Mouse (Mus musculus) embryonic facial prominence, embryonic 13.5 days (tissue): ENCODE results near the gene Lmtk2. TPM values are rescaled to one million over a fixed set of nuclear protein-coding genes. Genes with fewer than 3 reads are reported as not detected.

Source experiments
- ATAC-seq: fragments of 200-750 bp; cut with Nextera tagmentation; 2 replicates; pipeline ENCODE4 v1.8.0; 2017; ENCODE audit warnings: low read depth; ENCODE audit not compliant: insufficient number of reproducible peaks, insufficient read depth, low FRiP score, low TSS enrichment
- H3K27ac ChIP-seq: fragments of 300-500 bp; sonication (generic); 2 replicates; pipeline ENCODE4 v1.5.1; 2015; ENCODE audit warnings: moderate library complexity, mild to moderate bottlenecking, inconsistent platforms
- H3K27me3 ChIP-seq: fragments of 300-500 bp; sonication (generic); 2 replicates; pipeline ENCODE4 v1.6.1; 2015; ENCODE audit warnings: mild to moderate bottlenecking, inconsistent platforms
- H3K36me3 ChIP-seq: fragments of 300-500 bp; sonication (generic); 2 replicates; pipeline ENCODE4 v1.6.1; 2015; ENCODE audit warnings: mild to moderate bottlenecking, inconsistent platforms
- H3K4me1 ChIP-seq: fragments of 300-500 bp; sonication (generic); 2 replicates; pipeline ENCODE4 v1.6.1; 2015; ENCODE audit warnings: inconsistent platforms
- H3K4me2 ChIP-seq: fragments of 300-500 bp; sonication (generic); 2 replicates; pipeline ENCODE4 v1.6.1; 2015; ENCODE audit warnings: moderate library complexity, mild to moderate bottlenecking, inconsistent platforms
- H3K4me3 ChIP-seq: fragments of 300-500 bp; sonication (generic); 2 replicates; pipeline ENCODE4 v1.5.1; 2015; ENCODE audit warnings: mild to moderate bottlenecking, inconsistent platforms
- H3K9ac ChIP-seq: fragments of 300-500 bp; sonication (generic); 2 replicates; pipeline ENCODE4 v1.6.1; 2015; ENCODE audit warnings: mild to moderate bottlenecking, inconsistent platforms
- H3K9me3 ChIP-seq: fragments of 300-500 bp; sonication (generic); 2 replicates; pipeline ENCODE4 v1.6.1; 2016; ENCODE audit warnings: inconsistent platforms
- WGBS: fragments of 180-500 bp; shearing (Covaris S2); methylation state at CpG from one replicate; pipeline ENCODE4 v1.1.7; 2015; ENCODE audit warnings: mixed read lengths; 5-methylcytosine and 5-hydroxymethylcytosine counted together
- polyA plus RNA-seq: library from polyadenylated mRNA; unstranded; fragments of >200 nt; fragmentation: Nextera tagmentation; extraction: Ambion mirVana; gene quantifications from 2 replicates; pipeline ENCODE4 v1.2.1, GENCODE M21; 2015

Gene Lmtk2
- polyA plus RNA-seq, 1 experiment from 2014 or later: 4.8 TPM

GRCm38 (mm10) chr5:144112574-144113438 lies 12.6 kb downstream of the Lmtk2 start:
- H3K4me3 ChIP-seq: no peak overlapping the region
- H3K9ac ChIP-seq: no peak overlapping the region
- no peak overlapping the region for H3K4me2 ChIP-seq
- no peaks in the 10 kb centered on the region for H3K27me3 ChIP-seq
- H3K36me3 ChIP-seq: no peaks in the 10 kb centered on the region; the same call in 1 of the 2 replicates
- H3K27ac ChIP-seq: no peak overlapping the region
- H3K4me1 ChIP-seq: peaks cover 5% of the 10 kb centered on the region
- WGBS: 79% methylated on average over 11 of the region's 11 CpGs
- no peaks in the 10 kb centered on the region for H3K9me3 ChIP-seq
- ATAC-seq: no peak

- 86% methylated on average over 2 of the region's 2 CpGs for WGBS
- Histone ChIP-seq H3K4me1 (peaks cover 5% of the 10 kb centered on the region), H3K4me2 (no peak overlapping the region), H3K9ac (no peak overlapping the region), H3K27ac (no peak overlapping the region), H3K4me3 (no peak overlapping the region), H3K9me3 (no peaks in the 10 kb centered on the region), H3K36me3 (no peaks in the 10 kb centered on the region; the same call in 1 of the 2 replicates), H3K27me3 (no peaks in the 10 kb centered on the region)
- ATAC-seq: no peak
Observed at GRCm38 (mm10) chr5:144114068-144114467, 13.8 kb downstream of the Lmtk2 start.

- 71% methylated on average over 5 of the region's 5 CpGs for WGBS
- Histone ChIP-seq H3K27ac (no peak overlapping the region), H3K4me2 (no peak overlapping the region), H3K4me1 (peaks cover 5% of the 10 kb centered on the region), H3K36me3 (no peaks in the 10 kb centered on the region; the same call in 1 of the 2 replicates), H3K9me3 (no peaks in the 10 kb centered on the region), H3K9ac (no peak overlapping the region), H3K27me3 (no peaks in the 10 kb centered on the region), H3K4me3 (no peak overlapping the region)
- no peak for ATAC-seq
Observed at GRCm38 (mm10) chr5:144114970-144115627, 14.9 kb downstream of the Lmtk2 start.

- H3K36me3 ChIP-seq: no peaks in the 10 kb centered on the region; the same call in 1 of the 2 replicates
- no peak overlapping the region for H3K4me3 ChIP-seq
- H3K27me3 ChIP-seq: no peaks in the 10 kb centered on the region
- no peaks in the 10 kb centered on the region for H3K9me3 ChIP-seq
- ATAC-seq: no peak
- H3K27ac ChIP-seq: no peak overlapping the region
- WGBS: 75% methylated on average over 2 of the region's 2 CpGs
- no peak overlapping the region for H3K9ac ChIP-seq
- H3K4me2 ChIP-seq: no peak overlapping the region
- peaks cover 5% of the 10 kb centered on the region for H3K4me1 ChIP-seq
Observed at GRCm38 (mm10) chr5:144115628-144115977, 15.4 kb downstream of the Lmtk2 start.

GRCm38 (mm10) chr5:144118271-144118670 lies 18.0 kb downstream of the Lmtk2 start:
- no peak overlapping the region for H3K27ac ChIP-seq
- no peaks in the 10 kb centered on the region for H3K9me3 ChIP-seq
- no peak overlapping the region for H3K9ac ChIP-seq
- H3K4me2 ChIP-seq: no peak overlapping the region
- H3K27me3 ChIP-seq: no peaks in the 10 kb centered on the region
- H3K4me1 ChIP-seq: peaks cover 12% of the 10 kb centered on the region
- 94% methylated on average over 4 of the region's 4 CpGs for WGBS
- ATAC-seq: no peak
- no peak overlapping the region for H3K4me3 ChIP-seq
- H3K36me3 ChIP-seq: no peaks in the 10 kb centered on the region

GRCm38 (mm10) chr5:144119286-144119685 lies 19.1 kb downstream of the Lmtk2 start:
- Histone ChIP-seq H3K9ac (no peak overlapping the region), H3K4me1 (peaks cover 12% of the 10 kb centered on the region), H3K36me3 (no peaks in the 10 kb centered on the region), H3K27ac (no peak overlapping the region), H3K9me3 (no peaks in the 10 kb centered on the region), H3K4me2 (no peak overlapping the region), H3K4me3 (no peak overlapping the region), H3K27me3 (no peaks in the 10 kb centered on the region)
- WGBS: 71% methylated on average over 2 of the region's 2 CpGs
- no peak for ATAC-seq

GRCm38 (mm10) chr5:144121489-144121888 lies 21.3 kb downstream of the Lmtk2 start:
- Histone ChIP-seq H3K4me1 (peaks cover 20% of the 10 kb centered on the region), H3K27me3 (no peaks in the 10 kb centered on the region), H3K4me3 (no peak overlapping the region), H3K9me3 (no peaks in the 10 kb centered on the region), H3K9ac (no peak overlapping the region), H3K36me3 (no peaks in the 10 kb centered on the region), H3K4me2 (no peak overlapping the region), H3K27ac (no peak overlapping the region)
- no peak for ATAC-seq

- Histone ChIP-seq H3K9ac (no peak overlapping the region), H3K27ac (no peak overlapping the region), H3K4me3 (no peak overlapping the region), H3K4me2 (no peak overlapping the region), H3K36me3 (peaks cover 11% of the 10 kb centered on the region), H3K9me3 (no peaks in the 10 kb centered on the region), H3K27me3 (no peaks in the 10 kb centered on the region), H3K4me1 (peaks cover 13% of the 10 kb centered on the region)
- WGBS: 72% methylated on average over 9 of the region's 9 CpGs
- no peak for ATAC-seq
Observed at GRCm38 (mm10) chr5:144125979-144126755, 25.9 kb downstream of the Lmtk2 start.

GRCm38 (mm10) chr5:144143531-144143930 lies 43.3 kb downstream of the Lmtk2 start:
- Histone ChIP-seq H3K4me2 (no peak overlapping the region), H3K9me3 (no peaks in the 10 kb centered on the region), H3K4me3 (no peak overlapping the region), H3K9ac (no peak overlapping the region), H3K27ac (no peak overlapping the region), H3K36me3 (peaks cover 48% of the 10 kb centered on the region), H3K27me3 (no peaks in the 10 kb centered on the region), H3K4me1 (no peaks in the 10 kb centered on the region)
- WGBS: 91% methylated on average over 5 of the region's 5 CpGs
- no peak for ATAC-seq

GRCm38 (mm10) chr5:144146898-144147297 lies 46.7 kb downstream of the Lmtk2 start:
- H3K36me3 ChIP-seq: peaks cover 58% of the 10 kb centered on the region

GRCm38 (mm10) chr5:144149530-144149929 lies 49.3 kb downstream of the Lmtk2 start:
- 95% methylated on average over 4 of the region's 4 CpGs for WGBS
- H3K4me2 ChIP-seq: no peak overlapping the region
- H3K9ac ChIP-seq: no peak overlapping the region
- H3K36me3 ChIP-seq: peaks cover 49% of the 10 kb centered on the region
- no peaks in the 10 kb centered on the region for H3K9me3 ChIP-seq
- H3K27me3 ChIP-seq: no peaks in the 10 kb centered on the region
- H3K27ac ChIP-seq: no peak overlapping the region
- no peak overlapping the region for H3K4me3 ChIP-seq
- ATAC-seq: no peak
- H3K4me1 ChIP-seq: no peaks in the 10 kb centered on the region

More at GRCm38 (mm10) chr5:144146898-144147297, 46.7 kb downstream of the Lmtk2 start:
- no peak overlapping the region for H3K4me2 ChIP-seq
- no peaks in the 10 kb centered on the region for H3K27me3 ChIP-seq
- no peaks in the 10 kb centered on the region for H3K4me1 ChIP-seq
- H3K27ac ChIP-seq: no peak overlapping the region
- no peaks in the 10 kb centered on the region for H3K9me3 ChIP-seq
- no peak for ATAC-seq
- no peak overlapping the region for H3K9ac ChIP-seq
- H3K4me3 ChIP-seq: no peak overlapping the region
